Mouse (Mus musculus): ENCODE measurements around the gene Sfxn5.

DNA sequence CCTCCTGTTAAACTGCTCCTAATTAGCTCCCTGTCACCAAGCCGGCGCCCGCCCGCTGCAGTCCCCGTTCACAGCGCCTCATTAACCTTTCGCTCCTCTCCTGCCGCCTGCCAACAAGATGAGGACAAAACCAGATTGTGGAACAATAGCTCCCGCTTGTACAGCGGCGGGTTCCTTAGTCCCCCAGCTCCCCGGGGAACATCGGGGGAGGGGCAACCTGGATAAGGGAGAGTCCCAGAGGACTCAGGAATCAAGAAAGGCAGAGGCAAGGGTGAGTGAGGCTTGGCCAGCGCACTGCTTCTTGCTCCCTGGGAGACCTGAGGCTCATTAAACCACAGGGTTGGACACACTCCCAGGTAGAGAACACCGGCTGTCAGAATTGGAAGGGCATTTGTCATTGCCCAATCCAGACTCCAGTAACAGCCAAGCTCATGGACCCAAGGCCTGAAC, 108.8 kb downstream of the Sfxn5 start:
- no peak for TF ChIP-seq GATA1 (IDR thresholded peaks at IDR 0.05; ENCODE audit: borderline replicate concordance, low read length)
- TF ChIP-seq FLI1 (IDR thresholded peaks at IDR 0.05; ENCODE audit: low read length) = no peak
